ENCODE assay signal across 26 mouse cellular contexts in genomic region chr2:60647650-60648049, GRCm38 (mm10).
A peak's percentile ranks its signal among the peaks of the same experiment; 100 is the strongest.
DNase-seq lines count a peak whose midpoint lies in the region; ATAC-seq lines count a peak whose summit lies in the region.
"Had no signal": no experiment of that assay in that cellular context is flagged by ENCODE, and none has a peak within 500 bp of the region (broad histone marks: within the 10 kb centered on the region; RNA-seq: fewer than 3 reads in every experiment).

No protein-coding gene starts in this region.

- H3K36me3 ChIP-seq in hindbrain, embryonic 11.5 days (ENCODE audit: control insufficient read depth, insufficient read depth, low read length): no peaks in the 10 kb centered on the region
- H3K36me3 ChIP-seq in hindbrain, embryonic 12.5 days: no peaks in the 10 kb centered on the region
- H3K36me3 ChIP-seq in kidney, embryonic 15.5 days: no peaks in the 10 kb centered on the region
- H3K36me3 ChIP-seq in neural tube, embryonic 12.5 days: no peaks in the 10 kb centered on the region
- H3K36me3 ChIP-seq: liver, embryonic 15.5 days; lung, embryonic 15.5 days had no signal

- ATAC-seq in hindbrain, embryonic 11.5 days (ENCODE audit: low FRiP score): 0 out of 2 replicates have a peak, but pooled peaks have one; percentile 40
- ATAC-seq in hindbrain, embryonic 12.5 days (ENCODE audit: low FRiP score): no peak
- ATAC-seq in kidney, embryonic 15.5 days (replicated peaks; ENCODE audit: low FRiP score): 0 out of 2 replicates have a peak, but pooled peaks have one; percentile 51
- peak; percentile 77; the same call in 1 of the 2 replicates for ATAC-seq in neural tube, embryonic 12.5 days (ENCODE audit: low FRiP score, low read depth)
- ATAC-seq: forebrain, embryonic 16.5 days had no signal

- H3K4me2 ChIP-seq in hindbrain, embryonic 11.5 days (replicated peaks; ENCODE audit: low read depth, low read length): no peak overlapping the region
- H3K4me2 ChIP-seq in hindbrain, embryonic 12.5 days (replicated peaks): no peak overlapping the region
- no peak overlapping the region for H3K4me2 ChIP-seq in kidney, embryonic 15.5 days
- no peak overlapping the region for H3K4me2 ChIP-seq in neural tube, embryonic 12.5 days (replicated peaks)
- H3K4me2 ChIP-seq: heart, embryonic 11.5 days; liver, embryonic 15.5 days; lung, embryonic 15.5 days had no signal

- H3K4me3 ChIP-seq in hindbrain, embryonic 11.5 days (ENCODE audit: low read depth, low read length): no peak overlapping the region
- no peak overlapping the region for H3K4me3 ChIP-seq in hindbrain, embryonic 12.5 days
- H3K4me3 ChIP-seq in kidney, embryonic 15.5 days (replicated peaks): no peak overlapping the region
- H3K4me3 ChIP-seq in neural tube, embryonic 12.5 days: no peak overlapping the region
- H3K4me3 ChIP-seq: left cerebral cortex, adult 2 months; liver, embryonic 15.5 days; lung, embryonic 15.5 days had no signal

- no peaks in the 10 kb centered on the region for H3K9me3 ChIP-seq in hindbrain, embryonic 11.5 days (ENCODE audit: control insufficient read depth, low read length)
- H3K9me3 ChIP-seq in hindbrain, embryonic 12.5 days (replicated peaks): no peaks in the 10 kb centered on the region
- no peaks in the 10 kb centered on the region for H3K9me3 ChIP-seq in kidney, embryonic 15.5 days (replicated peaks)
- H3K9me3 ChIP-seq in neural tube, embryonic 12.5 days: no peaks in the 10 kb centered on the region
- H3K9me3 ChIP-seq: liver, embryonic 15.5 days; lung, embryonic 15.5 days had no signal

- no peaks in the 10 kb centered on the region for H3K27me3 ChIP-seq in hindbrain, embryonic 11.5 days (ENCODE audit: control insufficient read depth, insufficient read depth, low read length)
- no peaks in the 10 kb centered on the region for H3K27me3 ChIP-seq in hindbrain, embryonic 12.5 days
- no peaks in the 10 kb centered on the region for H3K27me3 ChIP-seq in kidney, embryonic 15.5 days
- H3K27me3 ChIP-seq in neural tube, embryonic 12.5 days (replicated peaks): no peaks in the 10 kb centered on the region
- H3K27me3 ChIP-seq: liver, embryonic 15.5 days; lung, embryonic 15.5 days had no signal

- no peaks in the 10 kb centered on the region for H3K4me1 ChIP-seq in hindbrain, embryonic 11.5 days (replicated peaks; ENCODE audit: control insufficient read depth, insufficient read depth, low read length)
- H3K4me1 ChIP-seq in hindbrain, embryonic 12.5 days: peaks cover 7% of the 10 kb centered on the region; the same call in 1 of the 2 replicates
- no peaks in the 10 kb centered on the region for H3K4me1 ChIP-seq in kidney, embryonic 15.5 days
- peaks cover 10% of the 10 kb centered on the region; the same call in 1 of the 2 replicates for H3K4me1 ChIP-seq in neural tube, embryonic 12.5 days
- H3K4me1 ChIP-seq: liver, embryonic 15.5 days; lung, embryonic 15.5 days had no signal

- H3K27ac ChIP-seq in hindbrain, embryonic 11.5 days (ENCODE audit: low read depth, low read length): no peak overlapping the region
- H3K27ac ChIP-seq in hindbrain, embryonic 12.5 days: no peak overlapping the region
- H3K27ac ChIP-seq in kidney, embryonic 15.5 days: no peak overlapping the region
- no peak overlapping the region for H3K27ac ChIP-seq in neural tube, embryonic 12.5 days
- H3K27ac ChIP-seq: left cerebral cortex, adult 2 months; liver, embryonic 15.5 days; lung, embryonic 15.5 days had no signal

- no peak overlapping the region for H3K9ac ChIP-seq in hindbrain, embryonic 11.5 days (ENCODE audit: low read depth, low read length)
- H3K9ac ChIP-seq in hindbrain, embryonic 12.5 days: no peak overlapping the region
- no peak overlapping the region for H3K9ac ChIP-seq in kidney, embryonic 15.5 days
- H3K9ac ChIP-seq in neural tube, embryonic 12.5 days: no peak overlapping the region
- H3K9ac ChIP-seq: liver, embryonic 15.5 days; lung, embryonic 15.5 days had no signal

- DNase-seq in embryo, embryonic 10.5 days (ENCODE audit: low spot score): peak; percentile 18
- DNase-seq in embryo, embryonic 9.5 days (ENCODE audit: extremely low spot score): no peak
- DNase-seq in hindbrain, embryonic 11.5 days (ENCODE audit: low spot score): no peak
- DNase-seq in kidney, postnatal 10 days: no peak
- no peak for DNase-seq in layer of hippocampus, adult 8-10 months (ENCODE audit: low spot score in 2 of 2)
- DNase-seq: adrenal gland, postnatal 10 days; cerebellum, adult 18-20 months; cerebellum, postnatal 14 days; gastrocnemius, postnatal 14 days; heart, adult 11 months; kidney, adult 18-20 months; kidney, postnatal 25 days; layer of hippocampus, adult 9-11 months; liver; lung, postnatal 36 days; right cerebral cortex, adult 18-20 months; right cerebral cortex, postnatal 4 days; thymus, postnatal 36 days had no signal

- 74% methylated on average over 5 of the region's 5 CpGs for WGBS in hindbrain, embryonic 11.5 days
- 59% methylated on average over 5 of the region's 5 CpGs for WGBS in hindbrain, embryonic 12.5 days
- 60% methylated on average over 5 of the region's 5 CpGs for WGBS in kidney, embryonic 15.5 days
- WGBS in neural tube, embryonic 12.5 days: 29% methylated on average over 5 of the region's 5 CpGs
